Mouse (Mus musculus) heart, adult 8-10 months (tissue): Measurements from ENCODE around the gene Ogfod2. TPM values are rescaled to one million over a fixed set of nuclear protein-coding genes. Genes with fewer than 3 reads are reported as not detected.

Experiments
- DNase-seq: peaks from one replicate; pipeline ENCODE4 v3.0.0; 2022; ENCODE audit warnings: low spot score
- total RNA-seq, 4 experiments: library from RNA; stranded (reverse); gene quantifications; 2 replicates each; pipeline ENCODE4 v1.2.4; 2022

Gene Ogfod2
- total RNA-seq, 4 experiments from 2014 or later: 14.1 to 20.7 (median 19.2) TPM

DNA sequence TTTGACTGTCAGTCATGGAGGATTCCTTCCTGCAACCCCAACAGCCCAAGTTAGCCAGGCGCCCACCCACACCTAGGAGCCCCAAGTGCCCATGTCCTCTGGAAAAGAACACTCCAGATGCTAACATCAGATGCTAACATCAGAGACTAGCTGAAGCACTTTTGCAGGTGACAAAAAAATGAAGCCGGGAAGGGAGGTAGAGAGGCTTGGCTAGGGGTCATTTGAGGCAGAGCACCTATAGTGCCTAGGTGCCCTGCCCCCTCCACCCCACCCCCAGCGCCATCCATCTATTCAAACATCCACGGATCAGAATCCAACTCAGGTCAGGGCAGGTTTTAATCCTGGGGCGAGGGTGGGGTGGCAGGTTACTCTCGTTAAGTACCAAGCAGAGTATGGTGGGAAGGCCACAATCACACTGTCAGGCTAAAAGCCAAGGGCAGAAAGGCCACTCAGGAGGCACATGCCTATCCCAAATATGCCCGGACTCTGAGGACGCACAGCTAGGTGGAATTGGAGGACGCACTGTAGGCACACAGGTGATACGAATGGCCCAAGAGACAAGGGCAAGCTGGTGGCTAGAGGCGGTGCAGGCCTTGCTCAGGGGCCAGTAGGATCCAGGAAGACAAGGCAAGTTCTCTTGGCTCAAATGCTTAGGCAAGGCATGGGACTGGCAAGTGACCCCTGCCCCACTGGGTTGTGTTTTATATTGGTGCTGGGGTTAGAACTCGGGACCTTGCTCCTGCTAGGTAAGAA lies 18.1 kb upstream of the Ogfod2 start:
- DNase-seq: no peak

- DNase-seq: no peak
Observed at GRCm38 (mm10) chr5:124095077-124095581, 17.0 kb upstream of the Ogfod2 start.

DNA sequence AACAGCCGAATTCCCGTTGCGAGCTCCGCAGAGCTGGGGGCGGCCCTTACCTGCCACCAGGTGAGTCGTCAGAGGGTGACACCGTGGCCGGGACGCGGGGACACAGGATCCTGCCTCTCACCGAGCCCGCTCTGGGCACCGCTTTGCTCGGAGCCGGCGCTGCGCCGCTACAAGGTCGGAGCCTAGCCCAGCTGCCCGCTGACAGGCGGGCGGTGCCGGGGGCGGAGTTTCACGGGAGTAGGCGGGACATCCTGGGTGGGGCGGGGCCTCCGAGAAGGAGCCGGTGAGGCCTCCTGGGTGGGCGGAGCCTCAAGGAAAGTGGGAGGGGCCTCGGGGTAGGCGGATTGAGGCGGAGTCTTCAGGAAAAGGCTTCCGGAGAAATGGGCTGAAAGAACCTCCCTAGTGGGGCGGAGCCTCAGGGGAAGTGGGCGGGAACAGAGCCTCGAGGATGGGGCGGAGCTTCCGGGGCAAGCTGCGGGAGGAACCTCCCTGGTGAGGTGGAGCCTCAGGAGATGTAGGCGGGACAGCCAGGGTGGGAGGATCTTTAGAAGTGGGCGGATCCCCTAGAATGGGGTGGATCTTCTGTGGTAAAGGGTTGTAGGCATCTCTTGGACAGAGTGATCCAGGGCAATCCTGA lies 16.4 kb upstream of the Ogfod2 start, which contains the start of gene Abcb9:
Gene Abcb9, minus strand, starts transcription at position 203 of the 637 bp plus-strand sequence.
- peak; percentile 97 for DNase-seq

- DNase-seq: no peak
Observed at GRCm38 (mm10) chr5:124098923-124099322, 13.2 kb upstream of the Ogfod2 start.

DNA sequence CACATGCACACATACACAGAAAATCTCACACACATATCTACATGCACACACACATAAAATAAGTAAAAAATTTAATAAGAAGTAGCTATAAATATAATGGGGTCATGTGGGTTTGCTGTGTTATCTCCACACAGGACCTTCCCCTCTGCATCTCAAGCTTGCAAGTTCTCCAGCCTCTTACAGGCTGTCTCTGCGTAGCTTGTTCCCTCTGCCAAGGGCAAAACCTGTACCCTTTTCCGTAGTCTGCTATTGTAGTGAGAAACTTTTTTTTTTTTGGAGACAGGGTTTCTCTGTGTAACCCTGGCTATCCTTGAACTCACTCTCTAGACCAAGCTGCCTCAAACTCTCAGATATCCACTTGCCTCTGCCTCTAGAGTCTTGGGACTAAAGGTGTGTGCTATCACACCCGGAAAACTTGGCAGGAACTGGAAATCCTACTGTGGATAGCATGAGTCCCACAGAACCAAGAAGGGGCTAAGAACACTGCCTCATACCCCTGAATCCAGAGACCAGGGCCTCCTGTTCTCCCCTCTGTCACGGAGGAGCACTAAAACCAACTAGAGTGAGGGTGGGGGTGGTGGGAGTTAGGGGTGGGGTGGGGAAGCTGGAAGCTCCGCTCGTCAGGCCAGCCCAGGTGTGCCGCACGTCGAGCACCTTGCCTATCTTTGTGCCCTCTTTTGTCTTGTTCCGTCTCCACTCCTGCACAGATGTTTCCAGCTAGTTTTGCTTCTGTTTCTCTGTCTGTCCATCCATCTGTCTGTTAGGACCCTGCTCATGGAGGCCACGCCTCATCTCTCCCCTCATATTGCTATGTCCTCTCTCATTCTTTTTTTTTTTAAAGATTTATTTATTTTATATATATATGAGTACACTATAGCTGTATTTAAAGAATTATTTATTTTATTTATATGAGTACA lies 11.7 kb upstream of the Ogfod2 start:
- DNase-seq: no peak

DNA sequence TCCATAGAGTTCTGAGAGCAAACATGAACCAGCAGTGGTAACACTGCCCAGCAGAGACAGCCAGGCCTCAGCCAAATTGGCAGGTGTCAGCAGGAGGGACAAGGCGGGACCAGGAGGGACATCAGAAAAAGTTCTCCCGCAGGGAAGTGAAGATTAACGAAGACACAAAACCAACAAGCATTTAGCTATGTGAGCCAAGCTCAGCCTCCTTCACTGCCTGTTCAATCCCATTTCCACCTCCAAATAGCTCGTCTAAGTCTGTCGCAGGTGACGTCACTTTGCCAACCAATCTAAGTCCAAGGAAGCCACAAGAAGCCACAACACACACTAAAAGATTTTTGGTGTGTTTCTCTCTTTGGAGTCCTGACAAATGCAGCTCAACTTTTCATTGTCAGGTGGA lies 9.8 kb upstream of the Ogfod2 start:
- no peak for DNase-seq

- no peak for DNase-seq
Observed at GRCm38 (mm10) chr5:124103020-124103419, 9.1 kb upstream of the Ogfod2 start.

DNA sequence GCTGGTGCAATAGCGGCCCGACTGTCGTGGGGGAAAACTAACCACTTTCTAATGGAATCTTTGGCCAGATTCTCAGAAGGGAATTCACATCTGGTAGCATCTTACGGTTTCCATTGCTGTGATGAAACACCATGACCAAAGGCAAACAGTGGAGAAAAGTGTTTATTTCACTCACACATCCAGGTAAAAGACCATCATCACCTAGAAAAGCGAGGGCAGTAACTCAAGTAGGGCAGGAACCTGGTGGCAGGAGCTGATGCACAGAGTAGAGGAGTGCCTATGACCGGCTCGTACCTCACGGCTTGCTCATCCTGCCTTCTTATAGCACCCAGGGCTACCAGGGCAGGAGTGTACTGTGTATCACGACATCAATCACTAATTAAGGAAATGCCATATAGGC lies 8.5 kb upstream of the Ogfod2 start:
- no peak for DNase-seq

DNA sequence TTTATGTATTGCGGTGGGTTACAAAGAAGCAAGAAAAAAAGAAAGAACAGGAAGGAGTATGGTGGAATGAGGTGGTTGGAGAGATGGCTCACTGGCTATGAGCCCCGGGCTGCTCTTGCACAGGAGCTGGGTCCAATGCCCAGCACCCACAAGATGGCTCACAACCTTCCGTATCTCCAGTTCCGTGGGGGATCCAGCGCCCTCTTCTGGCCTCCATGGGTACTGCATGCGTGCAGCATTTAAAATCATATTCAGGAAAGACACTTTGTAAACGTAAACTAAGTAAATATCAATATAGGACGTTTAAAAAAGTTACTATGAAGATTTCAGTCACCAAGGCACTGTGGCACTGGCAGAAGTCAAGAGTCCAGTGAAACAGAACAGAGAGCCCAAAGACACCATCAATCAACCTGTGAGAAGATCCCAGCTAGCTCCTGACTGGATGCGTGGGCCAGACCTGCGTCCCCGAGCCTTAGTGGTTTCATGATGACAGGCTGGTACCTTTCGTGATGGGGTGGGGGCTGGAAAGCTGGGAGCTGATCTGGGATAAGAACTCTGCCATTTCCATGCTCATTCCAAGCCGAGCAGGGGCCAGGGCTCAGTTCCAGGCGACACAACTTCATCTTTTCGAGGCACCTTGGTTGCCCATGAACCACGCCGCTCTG lies 888 bp upstream of the Ogfod2 start:
- DNase-seq: no peak

DNA sequence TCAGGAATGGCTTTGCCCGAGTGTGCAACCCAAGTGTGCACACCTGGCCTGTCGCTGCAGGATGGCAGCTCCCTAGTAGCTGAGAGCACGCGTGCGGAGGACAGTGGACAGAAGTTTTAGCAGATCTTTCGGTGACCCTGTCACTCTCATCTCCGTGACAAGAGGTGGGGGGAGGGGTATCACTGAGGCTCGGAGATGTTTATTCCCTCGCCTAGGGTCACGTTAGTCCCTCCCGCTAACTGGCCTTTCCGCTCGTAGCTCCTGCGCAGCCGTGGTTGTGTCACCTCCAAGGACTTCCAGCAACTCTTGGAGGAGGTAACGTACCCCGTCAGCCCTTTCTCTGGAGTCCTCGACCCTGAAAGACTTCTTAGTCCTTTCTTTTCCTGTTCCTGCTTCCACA lies 434 bp downstream of the Ogfod2 start:
- DNase-seq: no peak

DNA sequence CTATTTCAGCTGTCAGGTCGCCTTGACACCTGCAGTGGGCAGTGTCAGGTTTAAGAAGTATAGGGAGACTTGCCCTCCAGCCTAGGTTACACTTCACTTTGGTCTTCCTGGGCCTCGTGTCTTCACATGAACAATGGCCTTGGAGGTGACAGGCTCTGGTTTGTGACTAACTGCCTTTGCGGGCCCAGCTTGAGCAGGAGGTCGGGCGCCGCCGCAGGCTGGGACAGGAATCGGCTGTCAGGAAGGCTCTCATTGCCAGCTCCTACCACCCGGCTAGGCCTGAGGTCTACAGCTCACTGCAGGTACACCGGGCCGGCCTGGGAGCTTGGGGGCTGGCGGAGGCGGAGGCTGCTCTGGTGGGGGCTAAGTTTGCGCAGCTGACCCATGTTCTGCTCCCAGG lies 933 bp downstream of the Ogfod2 start:
- peak; percentile 29 for DNase-seq

DNA sequence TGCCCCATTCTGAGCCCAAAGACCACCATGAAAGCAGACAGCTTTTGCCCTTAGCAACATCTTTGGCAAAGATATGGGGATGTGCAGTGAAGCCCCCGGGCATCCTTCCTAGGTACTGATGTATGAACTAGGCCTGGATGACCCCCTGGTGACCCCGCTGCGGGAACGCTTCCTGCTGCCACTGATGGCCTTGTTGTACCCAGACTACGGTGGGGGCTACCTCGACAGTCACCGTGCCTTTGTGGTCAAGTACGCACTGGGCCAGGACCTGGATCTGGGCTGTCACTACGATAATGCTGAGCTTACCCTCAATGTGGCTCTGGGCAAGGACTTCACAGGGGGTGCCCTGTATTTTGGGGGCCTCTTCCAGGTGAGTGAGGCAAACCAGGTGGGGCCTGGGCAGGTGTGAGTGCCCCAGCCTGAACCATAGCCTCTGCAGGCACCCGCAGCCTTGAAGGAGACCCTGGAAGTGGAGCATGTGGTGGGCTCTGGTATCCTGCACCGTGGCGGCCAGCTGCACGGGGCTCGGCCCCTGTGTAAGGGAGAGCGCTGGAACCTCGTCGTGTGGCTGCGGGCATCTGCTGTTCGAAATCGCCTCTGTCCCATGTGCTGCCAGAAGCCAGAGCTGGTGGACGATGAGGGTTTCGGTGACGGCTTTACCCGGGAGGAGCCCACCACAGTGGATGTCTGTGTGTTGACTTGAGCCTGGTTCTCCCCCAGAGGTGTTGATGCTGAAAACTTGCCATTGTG lies 2.4 kb downstream of the Ogfod2 start:
- no peak for DNase-seq

DNA sequence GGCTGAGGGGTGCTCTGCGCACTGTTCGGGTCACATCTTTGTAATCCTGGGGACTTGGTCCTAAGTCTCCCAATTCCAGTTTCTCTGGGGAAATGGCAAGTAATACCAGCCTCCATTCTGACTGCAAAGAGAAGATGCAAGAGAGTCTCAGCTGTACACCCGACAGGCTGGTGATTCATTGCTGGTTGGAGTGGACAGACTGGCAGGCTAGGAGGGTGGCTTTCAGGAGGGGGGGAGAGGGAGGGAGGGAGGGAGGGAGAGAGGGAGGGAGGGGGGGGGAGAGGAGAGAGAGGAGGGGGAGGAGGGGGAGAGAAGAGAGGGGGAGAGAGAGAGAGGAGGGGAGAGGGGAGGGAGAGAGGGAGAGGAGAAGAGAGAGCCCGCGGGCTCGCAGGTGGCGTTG lies 3.4 kb downstream of the Ogfod2 start:
- DNase-seq: no peak

DNA sequence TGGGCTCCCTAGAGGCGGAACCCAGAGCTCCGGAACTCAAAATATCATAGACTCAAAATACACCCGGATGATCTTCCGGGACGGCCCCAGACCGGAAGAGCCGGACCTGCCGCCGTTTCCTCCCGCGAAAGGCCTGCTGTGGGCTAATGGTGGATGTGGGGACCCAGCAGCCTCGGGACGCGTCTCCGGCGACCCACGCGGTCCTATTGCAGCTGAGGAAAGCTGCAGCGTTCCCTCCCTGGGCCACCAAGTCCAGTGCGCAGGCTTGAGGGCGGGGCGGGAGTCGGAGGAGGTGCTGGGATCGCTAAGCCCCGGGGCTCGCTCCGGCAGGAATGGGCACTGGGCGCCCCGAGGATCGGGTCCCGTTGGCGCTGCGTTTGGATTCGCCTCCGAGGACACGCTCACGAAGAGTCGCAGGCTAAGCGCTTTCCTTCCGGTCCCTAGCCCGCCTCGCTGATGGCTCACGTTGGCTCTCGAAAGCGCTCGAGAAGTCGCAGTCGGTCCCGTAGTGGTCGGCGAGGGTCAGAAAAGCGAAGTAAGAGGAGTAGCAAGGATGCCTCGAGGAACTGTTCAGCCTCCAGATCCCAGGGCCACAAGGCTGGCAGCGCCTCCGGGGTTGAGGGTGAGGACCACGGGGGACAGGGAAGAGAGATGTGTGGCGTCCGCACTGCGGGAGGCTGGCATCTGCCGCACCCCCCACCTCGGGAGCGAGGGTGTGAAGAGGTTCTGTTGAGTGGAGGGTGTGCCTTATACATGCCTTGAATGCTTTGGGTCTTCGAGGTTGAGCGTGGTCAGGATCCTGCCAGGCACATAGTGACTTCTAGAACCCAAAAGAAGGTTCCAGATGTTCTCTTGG lies 4.1 kb downstream of the Ogfod2 start, which contains the start of gene Arl6ip4:
Gene Arl6ip4, plus strand, starts transcription at position 100 of the 856 bp plus-strand sequence.
- peak; percentile 72 for DNase-seq

- DNase-seq: no peak
Observed at GRCm38 (mm10) chr5:124119204-124119603, 7.1 kb downstream of the Ogfod2 start.

DNA sequence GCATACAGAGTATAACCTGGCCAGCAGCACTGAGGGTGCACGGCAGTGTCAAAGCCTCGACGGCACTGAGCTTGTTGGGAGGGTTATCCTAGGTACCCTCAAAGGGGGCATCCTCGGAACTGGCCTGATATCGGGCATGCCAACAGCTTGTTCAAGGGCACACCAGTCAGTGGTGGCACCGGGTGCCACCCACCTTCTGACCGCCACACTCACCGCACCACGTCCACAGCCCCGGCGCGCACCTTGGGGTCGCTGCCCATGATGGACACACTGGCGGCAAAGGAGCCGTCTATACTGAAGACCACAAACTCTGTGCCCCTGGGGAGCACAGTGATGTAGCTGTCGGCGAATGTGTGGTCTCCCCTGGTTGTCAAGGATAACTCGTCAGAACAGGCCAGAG lies 10.3 kb downstream of the Ogfod2 start:
- DNase-seq: no peak

- DNase-seq: no peak
Observed at GRCm38 (mm10) chr5:124125093-124125492, 13.0 kb downstream of the Ogfod2 start.

DNA sequence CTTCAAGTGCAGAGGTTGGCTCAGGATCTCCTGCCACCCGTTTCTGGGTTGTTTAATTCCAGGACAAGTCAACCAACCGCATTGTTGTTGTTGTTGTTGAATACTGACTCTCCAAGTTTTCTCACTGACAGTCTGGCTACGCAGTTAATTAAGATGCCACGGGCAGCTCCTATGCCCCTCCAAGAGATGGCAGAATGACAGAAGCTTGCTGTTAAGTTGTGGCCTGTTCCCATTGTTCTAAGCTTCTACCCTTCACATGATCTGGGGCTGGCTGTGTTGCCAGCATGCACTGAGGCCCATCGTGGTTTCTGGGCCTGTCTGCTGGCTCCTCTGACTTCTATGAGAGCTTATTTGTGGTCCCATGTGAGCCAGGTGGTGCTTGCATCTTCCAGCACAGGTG lies 22.2 kb downstream of the Ogfod2 start:
- DNase-seq: no peak

- no peak for DNase-seq
Observed at GRCm38 (mm10) chr5:124138066-124138465, 26.0 kb downstream of the Ogfod2 start.

DNA sequence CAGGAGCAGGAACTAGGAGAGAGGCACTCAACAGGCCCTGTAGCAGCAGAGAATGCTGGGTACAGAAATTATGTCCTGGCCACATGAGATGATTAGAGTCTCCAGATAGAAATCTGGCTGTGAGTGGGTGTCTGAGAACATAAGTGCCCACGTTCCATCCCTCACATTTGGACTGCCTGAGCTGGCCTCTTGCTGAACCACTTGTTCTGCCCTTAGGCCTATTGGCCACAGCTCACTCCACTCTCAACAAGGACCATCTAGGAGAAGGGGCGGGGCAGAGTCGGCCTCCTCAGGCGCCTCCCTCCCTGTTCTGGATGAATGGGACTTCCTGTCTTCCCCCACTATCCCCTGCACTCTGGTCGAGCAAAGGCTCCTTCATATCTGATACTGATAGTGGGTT lies 36.9 kb downstream of the Ogfod2 start:
- no peak for DNase-seq
